Mouse (Mus musculus): ENCODE data around the gene Plagl1. TPM values are rescaled to one million over a fixed set of nuclear protein-coding genes. Genes with fewer than 3 reads are reported as not detected.

The Plagl1 gene
- polyA plus RNA-seq, 1 experiment from 2014 or later = 69.6 TPM

DNA sequence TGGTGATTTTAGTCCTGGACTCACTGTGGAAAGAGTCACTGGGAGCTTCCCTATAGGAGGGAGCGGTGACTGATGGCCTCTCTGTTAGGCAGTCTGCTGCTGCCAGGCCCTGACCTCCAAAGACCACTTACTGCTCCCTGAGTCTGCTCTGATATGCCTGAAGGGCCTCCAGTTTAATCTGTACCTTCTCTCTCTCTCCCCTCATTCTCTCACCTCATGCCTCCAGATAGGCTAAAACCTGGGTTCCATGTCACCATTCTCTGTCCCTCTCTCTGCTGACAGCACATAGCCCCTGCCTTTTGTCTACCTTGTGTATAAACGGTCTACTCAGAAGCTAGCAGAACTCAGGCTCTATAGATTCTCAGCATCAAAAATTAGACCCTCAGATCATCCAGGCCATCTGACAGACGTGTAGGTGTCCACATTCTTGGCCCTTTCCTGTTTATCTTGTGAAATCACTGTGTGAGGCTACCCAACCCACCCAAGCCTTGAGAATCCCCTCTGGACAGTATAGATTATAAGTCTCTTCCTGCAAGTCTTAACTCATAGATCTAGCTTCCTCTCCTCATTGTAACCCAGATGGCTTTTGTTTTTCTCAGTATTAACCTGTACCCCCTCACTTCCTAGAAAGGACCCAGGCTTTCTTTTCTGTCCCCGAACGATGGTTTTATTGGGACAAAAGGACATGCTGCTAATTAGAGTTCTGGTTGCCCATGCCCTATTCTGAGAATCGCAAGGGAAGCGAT is 57.9 kb downstream of the Plagl1 start:
- H3K27ac ChIP-seq (replicated peaks) = peak overlapping the region; percentile 78
- peaks cover 60% of the 10 kb centered on the region for H3K4me1 ChIP-seq
- no peaks in the 10 kb centered on the region for H3K9me3 ChIP-seq
- H3K4me3 ChIP-seq = no peak overlapping the region
- no peaks in the 10 kb centered on the region for H3K36me3 ChIP-seq (replicated peaks)
- WGBS = 52% methylated on average over 7 of the region's 7 CpGs
- H3K27me3 ChIP-seq (replicated peaks; ENCODE audit: low read depth, poor library complexity, severe bottlenecking) = no peaks in the 10 kb centered on the region
- DNase-seq (ENCODE audit: low spot score) = no peak

DNA sequence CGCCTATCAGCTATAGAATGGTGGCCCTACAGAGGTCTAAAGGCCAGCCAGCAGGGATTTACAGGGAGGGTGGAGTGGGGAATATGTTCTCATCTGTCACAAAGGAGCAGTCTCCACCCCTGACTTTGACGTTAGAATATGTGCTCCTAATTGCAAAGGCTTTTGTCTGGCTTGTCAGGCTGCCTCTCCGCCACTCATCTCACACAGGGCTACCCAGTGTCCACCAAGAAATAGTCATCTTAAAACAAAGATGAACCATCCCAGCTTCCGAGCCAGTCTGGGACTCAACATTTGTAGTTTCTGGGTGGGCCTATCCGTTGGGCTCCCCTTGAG is 58.4 kb downstream of the Plagl1 start:
- H3K9me3 ChIP-seq = no peaks in the 10 kb centered on the region
- no peaks in the 10 kb centered on the region for H3K36me3 ChIP-seq (replicated peaks)
- H3K4me3 ChIP-seq = no peak overlapping the region
- WGBS = 50% methylated on average over 5 of the region's 5 CpGs
- peak; percentile 35 for DNase-seq (ENCODE audit: low spot score)
- H3K4me1 ChIP-seq = peaks cover 55% of the 10 kb centered on the region
- peak overlapping the region; percentile 78 for H3K27ac ChIP-seq (replicated peaks)
- no peaks in the 10 kb centered on the region for H3K27me3 ChIP-seq (replicated peaks; ENCODE audit: low read depth, poor library complexity, severe bottlenecking)

DNA sequence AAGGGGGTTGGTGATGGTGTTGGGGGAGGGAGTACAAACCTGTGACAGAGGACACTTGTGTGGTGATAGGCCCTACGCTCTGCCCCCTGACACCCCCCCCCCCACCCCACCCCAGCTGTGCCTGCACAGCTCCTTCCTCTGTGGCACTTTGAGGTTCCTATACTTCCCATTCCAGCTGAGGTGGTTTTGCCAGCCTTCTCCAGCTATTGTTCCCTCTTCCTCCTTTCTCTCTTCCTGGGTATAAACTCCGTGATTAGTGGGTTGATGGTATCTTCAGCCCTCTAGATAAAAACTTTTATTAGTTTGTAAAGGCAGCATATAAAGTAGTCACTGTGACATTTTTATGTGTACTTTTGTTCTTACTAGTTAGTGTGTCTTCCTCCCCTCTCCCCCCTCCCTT is 59.0 kb downstream of the Plagl1 start:
- H3K27me3 ChIP-seq (replicated peaks; ENCODE audit: low read depth, poor library complexity, severe bottlenecking) = no peaks in the 10 kb centered on the region
- no peak overlapping the region for H3K4me3 ChIP-seq
- H3K4me1 ChIP-seq = peaks cover 50% of the 10 kb centered on the region
- peak overlapping the region; percentile 78 for H3K27ac ChIP-seq (replicated peaks)
- DNase-seq (ENCODE audit: low spot score) = no peak
- no peaks in the 10 kb centered on the region for H3K9me3 ChIP-seq
- 55% methylated on average over 2 of the region's 2 CpGs for WGBS
- no peaks in the 10 kb centered on the region for H3K36me3 ChIP-seq (replicated peaks)

DNA sequence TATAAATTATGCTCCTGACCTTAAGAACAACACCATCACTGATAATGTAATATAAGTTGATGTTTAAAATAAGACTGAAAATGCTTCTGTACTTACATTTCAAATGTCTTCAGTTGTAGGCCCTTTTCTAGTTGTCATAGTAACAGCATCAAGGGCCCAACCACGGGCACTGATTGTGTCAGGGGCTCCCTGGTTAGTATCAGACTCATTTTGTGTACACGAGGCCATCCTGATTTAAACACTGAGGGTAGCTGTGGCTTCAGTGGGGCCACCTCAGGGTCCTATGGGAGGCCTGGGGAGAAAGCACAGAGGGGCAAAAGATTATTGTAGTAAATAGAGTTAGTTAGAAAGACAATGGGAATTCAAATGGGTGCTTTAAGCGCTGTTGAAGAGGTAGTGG is 65.5 kb downstream of the Plagl1 start:
- no peak for DNase-seq (ENCODE audit: low spot score)
- no peak overlapping the region for H3K4me3 ChIP-seq
- no peak overlapping the region for H3K27ac ChIP-seq (replicated peaks)
- H3K4me1 ChIP-seq = no peaks in the 10 kb centered on the region
- 65% methylated on average over 3 of the region's 3 CpGs for WGBS
- peaks cover 5% of the 10 kb centered on the region; the same call in 1 of the 2 replicates for H3K9me3 ChIP-seq
- no peaks in the 10 kb centered on the region for H3K27me3 ChIP-seq (replicated peaks; ENCODE audit: low read depth, poor library complexity, severe bottlenecking)
- peaks cover 44% of the 10 kb centered on the region for H3K36me3 ChIP-seq (replicated peaks)

DNA sequence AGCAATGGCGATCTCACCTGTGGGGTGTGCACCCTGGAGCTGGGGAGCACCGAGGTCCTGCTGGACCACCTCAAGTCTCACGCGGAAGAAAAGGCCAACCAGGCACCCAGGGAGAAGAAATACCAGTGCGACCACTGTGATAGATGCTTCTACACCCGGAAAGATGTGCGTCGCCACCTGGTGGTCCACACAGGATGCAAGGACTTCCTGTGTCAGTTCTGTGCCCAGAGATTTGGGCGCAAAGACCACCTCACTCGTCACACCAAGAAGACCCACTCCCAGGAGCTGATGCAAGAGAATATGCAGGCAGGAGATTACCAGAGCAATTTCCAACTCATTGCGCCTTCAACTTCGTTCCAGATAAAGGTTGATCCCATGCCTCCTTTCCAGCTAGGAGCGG is 67.0 kb downstream of the Plagl1 start:
- H3K27ac ChIP-seq (replicated peaks) = no peak overlapping the region
- peaks cover 5% of the 10 kb centered on the region; the same call in 1 of the 2 replicates for H3K9me3 ChIP-seq
- 77% methylated on average over 13 of the region's 13 CpGs for WGBS
- no peak overlapping the region for H3K4me3 ChIP-seq
- peaks cover 44% of the 10 kb centered on the region for H3K36me3 ChIP-seq (replicated peaks)
- H3K4me1 ChIP-seq = no peaks in the 10 kb centered on the region
- H3K27me3 ChIP-seq (replicated peaks; ENCODE audit: low read depth, poor library complexity, severe bottlenecking) = no peaks in the 10 kb centered on the region
- DNase-seq (ENCODE audit: low spot score) = peak; percentile 15

DNA sequence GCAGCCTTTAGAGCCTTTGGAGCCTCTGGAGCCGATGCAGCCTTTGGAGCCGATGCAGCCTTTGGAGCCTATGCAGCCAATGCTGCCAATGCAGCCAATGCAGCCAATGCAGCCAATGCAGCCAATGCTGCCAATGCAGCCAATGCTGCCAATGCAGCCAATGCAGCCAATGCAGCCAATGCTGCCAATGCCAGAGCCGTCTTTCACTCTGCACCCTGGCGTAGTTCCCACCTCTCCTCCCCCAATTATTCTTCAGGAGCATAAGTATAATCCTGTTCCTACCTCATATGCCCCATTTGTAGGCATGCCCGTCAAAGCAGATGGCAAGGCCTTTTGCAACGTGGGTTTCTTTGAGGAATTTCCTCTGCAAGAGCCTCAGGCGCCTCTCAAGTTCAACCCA is 67.6 kb downstream of the Plagl1 start:
- Histone ChIP-seq H3K4me1 (no peaks in the 10 kb centered on the region), H3K9me3 (peaks cover 5% of the 10 kb centered on the region; the same call in 1 of the 2 replicates), H3K4me3 (no peak overlapping the region), H3K36me3 (replicated peaks) (peaks cover 44% of the 10 kb centered on the region), H3K27me3 (replicated peaks; ENCODE audit: low read depth, poor library complexity, severe bottlenecking) (no peaks in the 10 kb centered on the region), H3K27ac (replicated peaks) (no peak overlapping the region)
- no peak for DNase-seq (ENCODE audit: low spot score)
- 89% methylated on average over 7 of the region's 7 CpGs for WGBS

DNA sequence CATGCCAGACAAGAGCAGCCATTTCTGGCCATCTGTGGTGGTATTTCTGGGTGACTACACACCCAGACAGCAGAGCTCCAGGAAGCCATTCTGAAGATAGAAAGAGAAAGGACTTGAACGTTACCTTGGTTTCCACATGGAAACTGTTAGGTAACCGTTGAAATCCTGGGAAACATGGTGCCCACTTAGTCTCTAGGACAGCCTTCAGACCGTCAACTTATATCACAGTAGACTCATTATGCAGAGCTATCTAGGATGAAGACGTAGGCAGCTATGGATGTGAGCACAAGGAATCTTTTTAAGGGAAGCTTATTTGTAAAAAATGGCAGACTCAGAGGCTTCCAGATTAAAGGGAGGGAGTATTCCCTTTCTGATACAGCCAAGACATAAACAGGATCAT is 73.5 kb downstream of the Plagl1 start:
- Histone ChIP-seq H3K9me3 (no peaks in the 10 kb centered on the region), H3K27ac (replicated peaks) (no peak overlapping the region), H3K4me1 (no peaks in the 10 kb centered on the region), H3K4me3 (no peak overlapping the region), H3K36me3 (replicated peaks) (peaks cover 1% of the 10 kb centered on the region), H3K27me3 (replicated peaks; ENCODE audit: low read depth, poor library complexity, severe bottlenecking) (no peaks in the 10 kb centered on the region)
- no peak for DNase-seq (ENCODE audit: low spot score)
- WGBS = 90% methylated on average over 4 of the region's 4 CpGs

DNA sequence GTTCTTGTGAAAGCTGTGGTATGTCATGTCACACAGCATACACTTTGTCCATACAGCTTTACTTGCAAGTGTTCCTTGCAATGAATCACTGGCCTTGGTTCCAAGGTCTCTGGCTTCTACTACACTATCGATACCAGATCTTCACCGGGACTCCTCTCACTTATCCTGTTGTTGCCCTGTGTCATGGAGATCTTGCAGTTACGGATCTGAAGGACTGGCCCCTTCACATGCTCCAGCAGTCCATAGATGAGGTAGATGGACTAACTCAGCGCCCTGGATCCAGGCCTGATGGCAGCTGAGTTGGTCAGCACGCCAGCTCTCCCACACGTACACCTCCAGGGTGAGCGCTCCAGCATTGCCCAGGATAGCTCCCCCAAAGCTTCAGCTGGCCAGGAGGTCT is 75.0 kb downstream of the Plagl1 start:
- H3K36me3 ChIP-seq (replicated peaks) = no peaks in the 10 kb centered on the region
- 93% methylated on average over 7 of the region's 7 CpGs for WGBS
- no peak overlapping the region for H3K27ac ChIP-seq (replicated peaks)
- H3K4me1 ChIP-seq = no peaks in the 10 kb centered on the region
- H3K9me3 ChIP-seq = no peaks in the 10 kb centered on the region
- DNase-seq (ENCODE audit: low spot score) = no peak
- no peaks in the 10 kb centered on the region for H3K27me3 ChIP-seq (replicated peaks; ENCODE audit: low read depth, poor library complexity, severe bottlenecking)
- H3K4me3 ChIP-seq = no peak overlapping the region

DNA sequence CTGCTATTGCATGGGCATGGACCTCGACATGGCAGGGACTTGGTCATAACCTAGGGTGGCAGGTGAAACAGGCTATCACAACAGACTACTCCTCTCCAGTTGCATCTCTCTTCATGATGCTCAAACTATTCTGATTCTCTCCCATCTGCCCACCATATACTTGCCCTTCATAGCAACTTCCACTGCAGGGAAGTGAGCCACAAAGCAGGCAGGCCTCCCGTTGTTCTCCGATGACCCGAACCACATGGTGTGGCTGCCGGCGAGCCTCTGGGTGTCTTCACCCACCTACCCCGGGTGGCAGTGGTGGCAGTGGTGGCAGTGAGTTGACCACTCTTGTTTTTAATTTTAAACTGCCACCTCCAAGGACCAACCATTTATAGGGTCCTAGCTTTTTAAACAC is 75.4 kb downstream of the Plagl1 start:
- H3K27me3 ChIP-seq (replicated peaks; ENCODE audit: low read depth, poor library complexity, severe bottlenecking) = no peaks in the 10 kb centered on the region
- 91% methylated on average over 7 of the region's 7 CpGs for WGBS
- H3K4me3 ChIP-seq = no peak overlapping the region
- no peaks in the 10 kb centered on the region for H3K4me1 ChIP-seq
- no peak overlapping the region for H3K27ac ChIP-seq (replicated peaks)
- H3K9me3 ChIP-seq = no peaks in the 10 kb centered on the region
- H3K36me3 ChIP-seq (replicated peaks) = no peaks in the 10 kb centered on the region
- no peak for DNase-seq (ENCODE audit: low spot score)

DNA sequence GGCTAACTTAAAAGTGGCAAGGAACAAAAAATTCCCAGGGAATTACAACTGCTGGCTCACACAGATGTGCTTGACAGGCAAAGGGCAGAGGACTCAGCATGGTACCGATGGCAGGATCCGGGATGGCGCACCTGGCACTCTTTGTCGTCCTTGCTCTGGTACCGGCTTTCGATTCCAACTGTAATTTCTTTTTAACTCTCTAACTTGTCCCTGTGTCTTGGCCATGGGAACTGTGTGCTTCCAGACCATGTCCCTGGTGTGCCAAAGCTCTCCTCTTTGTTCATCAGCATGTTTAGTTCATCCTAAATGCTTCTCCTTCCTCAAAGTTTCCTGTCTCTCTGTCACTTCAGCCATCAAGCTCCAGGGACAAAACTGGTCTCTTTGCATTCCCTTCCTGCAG is 77.6 kb downstream of the Plagl1 start:
- 93% methylated on average over 6 of the region's 6 CpGs for WGBS
- no peaks in the 10 kb centered on the region for H3K27me3 ChIP-seq (replicated peaks; ENCODE audit: low read depth, poor library complexity, severe bottlenecking)

DNA sequence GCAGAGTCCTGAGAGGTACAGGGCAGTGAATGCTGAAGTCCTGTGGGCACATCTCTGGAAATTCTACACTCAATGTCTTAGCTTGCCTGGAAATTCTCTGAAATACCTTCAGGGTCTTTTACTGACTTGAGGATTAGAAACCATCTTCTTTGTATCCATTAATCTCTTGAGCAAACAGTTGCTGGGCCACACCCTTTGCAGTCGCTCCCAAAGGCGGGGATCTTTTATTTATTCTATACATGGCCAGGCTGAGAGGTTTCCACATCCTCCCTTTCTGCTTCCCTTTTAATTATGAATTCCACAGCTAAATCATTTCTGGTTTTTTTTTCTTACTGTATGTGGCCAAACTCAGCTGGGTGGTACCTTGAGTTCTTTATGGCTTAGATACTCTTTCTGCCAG is 80.1 kb downstream of the Plagl1 start:
- Histone ChIP-seq H3K9me3 (no peaks in the 10 kb centered on the region), H3K27me3 (replicated peaks; ENCODE audit: low read depth, poor library complexity, severe bottlenecking) (no peaks in the 10 kb centered on the region), H3K4me3 (no peak overlapping the region), H3K27ac (replicated peaks) (no peak overlapping the region), H3K4me1 (no peaks in the 10 kb centered on the region), H3K36me3 (replicated peaks) (no peaks in the 10 kb centered on the region)
- DNase-seq (ENCODE audit: low spot score) = no peak
- 77% methylated on average over 2 of the region's 2 CpGs for WGBS

More for the DNA sequence above, 77.6 kb downstream of the Plagl1 start:
- Histone ChIP-seq H3K36me3 (replicated peaks) (no peaks in the 10 kb centered on the region), H3K4me1 (no peaks in the 10 kb centered on the region), H3K9me3 (no peaks in the 10 kb centered on the region), H3K4me3 (no peak overlapping the region), H3K27ac (replicated peaks) (no peak overlapping the region)
- DNase-seq (ENCODE audit: low spot score) = no peak

DNA sequence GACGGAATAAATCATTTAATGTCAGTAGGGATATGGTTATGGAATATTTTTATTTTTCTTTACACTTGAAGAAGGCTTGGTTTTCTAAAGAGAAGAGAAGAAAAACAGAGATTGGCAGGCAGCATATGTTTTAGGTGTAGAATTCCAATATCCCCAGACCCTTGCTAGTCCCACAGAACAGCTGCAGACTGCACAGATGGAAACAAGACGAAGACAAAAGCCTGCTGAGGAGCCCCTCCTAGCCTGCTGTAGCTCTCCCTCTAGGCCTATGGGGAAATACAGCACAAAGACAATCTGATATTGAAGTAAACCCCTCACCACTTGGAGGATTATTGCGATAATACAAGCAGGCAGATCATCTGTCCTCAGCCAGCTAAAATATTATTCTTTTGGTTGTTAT is 90.1 kb downstream of the Plagl1 start:
- Histone ChIP-seq H3K36me3 (replicated peaks) (no peaks in the 10 kb centered on the region), H3K9me3 (no peaks in the 10 kb centered on the region), H3K4me1 (no peaks in the 10 kb centered on the region), H3K4me3 (no peak overlapping the region), H3K27me3 (replicated peaks; ENCODE audit: low read depth, poor library complexity, severe bottlenecking) (no peaks in the 10 kb centered on the region), H3K27ac (replicated peaks) (no peak overlapping the region)
- 74% methylated on average over 3 of the region's 3 CpGs for WGBS
- no peak for DNase-seq (ENCODE audit: low spot score)

DNA sequence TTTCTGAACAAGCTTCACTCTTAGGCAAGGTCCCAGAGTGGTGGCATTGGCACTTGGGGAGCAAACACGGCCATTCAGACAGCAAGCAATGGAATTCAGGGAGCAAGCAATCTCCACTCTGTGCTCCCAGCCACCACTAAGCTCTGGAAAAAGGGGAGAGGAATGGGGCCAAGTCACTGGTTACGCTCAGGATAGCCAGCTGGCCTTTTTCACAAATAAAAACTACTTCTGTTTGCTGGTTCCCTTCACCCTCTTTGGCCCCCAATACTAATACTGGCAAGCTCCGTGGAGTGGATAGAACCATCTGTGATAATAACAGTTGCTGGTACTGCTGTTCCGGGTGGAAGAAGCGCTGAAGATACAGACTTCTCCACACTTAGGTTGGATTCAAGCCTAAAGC is 91.0 kb downstream of the Plagl1 start:
- Histone ChIP-seq H3K27ac (replicated peaks) (no peak overlapping the region), H3K4me1 (no peaks in the 10 kb centered on the region), H3K9me3 (no peaks in the 10 kb centered on the region), H3K27me3 (replicated peaks; ENCODE audit: low read depth, poor library complexity, severe bottlenecking) (no peaks in the 10 kb centered on the region), H3K36me3 (replicated peaks) (no peaks in the 10 kb centered on the region), H3K4me3 (no peak overlapping the region)
- no peak for DNase-seq (ENCODE audit: low spot score)
- WGBS = 90% methylated on average over 5 of the region's 5 CpGs

Measured in embryonic facial prominence, embryonic 10.5 days (tissue).